Mouse (Mus musculus): ENCODE data around the gene Ms4a2. TPM values are rescaled to one million over a fixed set of nuclear protein-coding genes. Genes with fewer than 3 reads are reported as not detected.

Ms4a2 gene
- polyA plus RNA-seq (2014; fragmentation: Nextera tagmentation; extraction: Ambion mirVana) = 0.94 and 1.6 TPM in 2 replicates

GRCm38 (mm10) chr19:11623551-11623950 is at the start of gene Ms4a2:
Gene Ms4a2 (minus strand): TSS chr19:11623719.
- ATAC-seq (ENCODE audit: low read depth) = no peak
- Histone ChIP-seq H3K4me1 (ENCODE audit: control insufficient read depth, insufficient read depth, low read length) (no peaks in the 10 kb centered on the region), H3K27me3 (replicated peaks; ENCODE audit: control insufficient read depth, insufficient read depth, low read length) (no peaks in the 10 kb centered on the region), H3K4me2 (ENCODE audit: low read depth, low read length) (no peak within 1 kb of the TSS), H3K9me3 (ENCODE audit: control insufficient read depth, low read length) (no peaks in the 10 kb centered on the region), H3K36me3 (ENCODE audit: control insufficient read depth, insufficient read depth, low read length) (no peaks in the 10 kb centered on the region), H3K27ac (replicated peaks; ENCODE audit: low read depth, low read length) (no peak within 1 kb of the TSS), H3K4me3 (ENCODE audit: low read depth, low read length) (no peak within 1 kb of the TSS), H3K9ac (ENCODE audit: low read depth, low read length) (no peak within 1 kb of the TSS)
- WGBS = 86% methylated on average over 2 of the region's 2 CpGs
- no peak for DNase-seq (ENCODE audit: low spot score)

DNA sequence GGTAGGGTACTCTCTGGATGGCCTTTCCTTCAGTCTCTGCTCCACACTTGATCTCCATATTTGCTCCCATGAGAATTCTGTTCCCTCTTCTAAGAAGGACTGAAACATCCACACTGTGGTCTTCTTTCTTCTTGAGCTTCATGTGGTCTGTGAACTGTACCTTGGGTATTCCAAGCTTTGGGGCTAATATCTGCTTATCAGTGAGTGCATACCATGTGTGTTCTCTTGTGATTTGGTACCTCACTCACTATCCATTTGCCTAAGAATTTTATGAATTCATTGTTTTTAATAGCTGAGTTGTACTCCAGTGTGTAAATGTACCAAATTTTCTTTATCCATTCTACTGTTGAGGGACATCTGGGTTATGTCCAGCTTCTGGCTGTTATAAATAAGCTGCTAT is 38.0 kb upstream of the Ms4a2 start:
- no peak overlapping the region for H3K27ac ChIP-seq (replicated peaks; ENCODE audit: low read depth, low read length)
- H3K4me1 ChIP-seq (ENCODE audit: control insufficient read depth, insufficient read depth, low read length) = no peaks in the 10 kb centered on the region
- H3K4me3 ChIP-seq (ENCODE audit: low read depth, low read length) = no peak overlapping the region
- H3K9ac ChIP-seq (ENCODE audit: low read depth, low read length) = no peak overlapping the region
- no peaks in the 10 kb centered on the region for H3K9me3 ChIP-seq (ENCODE audit: control insufficient read depth, low read length)
- H3K27me3 ChIP-seq (replicated peaks; ENCODE audit: control insufficient read depth, insufficient read depth, low read length) = no peaks in the 10 kb centered on the region
- DNase-seq (ENCODE audit: low spot score) (no peak), ATAC-seq (ENCODE audit: low read depth) (no peak)
- H3K36me3 ChIP-seq (ENCODE audit: control insufficient read depth, insufficient read depth, low read length) = no peaks in the 10 kb centered on the region
- H3K4me2 ChIP-seq (ENCODE audit: low read depth, low read length) = no peak overlapping the region

DNA sequence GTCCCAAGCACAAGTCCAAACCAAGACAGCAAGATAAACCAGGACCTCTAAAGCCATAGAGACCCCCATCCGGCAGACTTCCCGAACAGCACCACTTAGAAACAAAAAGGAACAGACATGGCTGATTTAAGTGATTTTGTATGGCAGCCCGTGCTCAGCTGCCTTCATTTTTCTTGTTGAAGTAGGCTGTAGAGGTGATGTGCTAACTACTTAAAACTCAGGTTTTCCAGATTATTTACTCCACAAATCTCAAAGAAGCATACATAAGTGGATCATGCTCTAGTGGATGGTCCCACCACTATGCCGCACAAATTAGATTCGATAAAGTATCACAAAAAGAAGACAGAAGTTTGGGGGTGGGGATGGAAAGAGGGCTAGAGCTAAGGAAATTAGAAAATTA is 36.9 kb upstream of the Ms4a2 start, which contains the start of gene Oosp2:
Gene Oosp2 (minus strand): TSS at position 101 of the 400 bp plus-strand sequence.
- Histone ChIP-seq H3K9ac (ENCODE audit: low read depth, low read length) (no peak within 1 kb of the TSS), H3K27ac (replicated peaks; ENCODE audit: low read depth, low read length) (no peak within 1 kb of the TSS), H3K4me3 (ENCODE audit: low read depth, low read length) (no peak within 1 kb of the TSS), H3K4me2 (ENCODE audit: low read depth, low read length) (no peak within 1 kb of the TSS), H3K36me3 (ENCODE audit: control insufficient read depth, insufficient read depth, low read length) (no peaks in the 10 kb centered on the region), H3K4me1 (ENCODE audit: control insufficient read depth, insufficient read depth, low read length) (no peaks in the 10 kb centered on the region), H3K9me3 (ENCODE audit: control insufficient read depth, low read length) (no peaks in the 10 kb centered on the region), H3K27me3 (replicated peaks; ENCODE audit: control insufficient read depth, insufficient read depth, low read length) (no peaks in the 10 kb centered on the region)
- DNase-seq (ENCODE audit: low spot score) (no peak), ATAC-seq (ENCODE audit: low read depth) (no peak)
- 85% methylated on average over 5 of the region's 5 CpGs for WGBS

DNA sequence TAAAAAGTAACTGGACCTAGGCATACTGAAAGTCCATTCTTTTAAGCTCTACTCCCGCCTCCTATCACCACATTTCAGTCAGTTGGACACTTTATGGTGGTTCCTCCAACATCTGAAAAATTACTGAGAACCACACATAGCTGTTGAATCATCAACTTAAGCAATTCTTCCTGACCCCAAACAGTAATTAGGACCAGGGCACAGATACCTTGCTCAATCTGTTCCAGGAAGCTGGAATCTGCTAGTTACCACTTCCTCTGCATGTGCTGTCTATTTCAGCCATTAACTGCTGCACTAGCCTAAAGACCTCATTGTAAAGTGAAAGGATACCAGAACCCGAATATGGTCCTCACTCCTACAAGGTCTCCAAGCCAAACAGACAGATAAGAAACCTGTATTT is 35.6 kb upstream of the Ms4a2 start:
- no peaks in the 10 kb centered on the region for H3K27me3 ChIP-seq (replicated peaks; ENCODE audit: control insufficient read depth, insufficient read depth, low read length)
- no peak overlapping the region for H3K4me3 ChIP-seq (ENCODE audit: low read depth, low read length)
- no peaks in the 10 kb centered on the region for H3K36me3 ChIP-seq (ENCODE audit: control insufficient read depth, insufficient read depth, low read length)
- no peaks in the 10 kb centered on the region for H3K9me3 ChIP-seq (ENCODE audit: control insufficient read depth, low read length)
- no peak for DNase-seq (ENCODE audit: low spot score)
- no peak overlapping the region for H3K27ac ChIP-seq (replicated peaks; ENCODE audit: low read depth, low read length)
- WGBS = 57% methylated on average over 2 of the region's 2 CpGs
- ATAC-seq (ENCODE audit: low read depth) = no peak
- H3K4me2 ChIP-seq (ENCODE audit: low read depth, low read length) = no peak overlapping the region
- H3K4me1 ChIP-seq (ENCODE audit: control insufficient read depth, insufficient read depth, low read length) = no peaks in the 10 kb centered on the region
- H3K9ac ChIP-seq (ENCODE audit: low read depth, low read length) = no peak overlapping the region

- Histone ChIP-seq H3K9me3 (ENCODE audit: control insufficient read depth, low read length) (no peaks in the 10 kb centered on the region), H3K27ac (replicated peaks; ENCODE audit: low read depth, low read length) (no peak overlapping the region), H3K36me3 (ENCODE audit: control insufficient read depth, insufficient read depth, low read length) (no peaks in the 10 kb centered on the region), H3K4me3 (ENCODE audit: low read depth, low read length) (no peak overlapping the region), H3K4me2 (ENCODE audit: low read depth, low read length) (no peak overlapping the region), H3K9ac (ENCODE audit: low read depth, low read length) (no peak overlapping the region), H3K27me3 (replicated peaks; ENCODE audit: control insufficient read depth, insufficient read depth, low read length) (no peaks in the 10 kb centered on the region), H3K4me1 (ENCODE audit: control insufficient read depth, insufficient read depth, low read length) (no peaks in the 10 kb centered on the region)
- 75% methylated on average over 4 of the region's 4 CpGs for WGBS
- no peak for ATAC-seq (ENCODE audit: low read depth)
- no peak for DNase-seq (ENCODE audit: low spot score)
Observed at GRCm38 (mm10) chr19:11649564-11649963, 26.0 kb upstream of the Ms4a2 start.

DNA sequence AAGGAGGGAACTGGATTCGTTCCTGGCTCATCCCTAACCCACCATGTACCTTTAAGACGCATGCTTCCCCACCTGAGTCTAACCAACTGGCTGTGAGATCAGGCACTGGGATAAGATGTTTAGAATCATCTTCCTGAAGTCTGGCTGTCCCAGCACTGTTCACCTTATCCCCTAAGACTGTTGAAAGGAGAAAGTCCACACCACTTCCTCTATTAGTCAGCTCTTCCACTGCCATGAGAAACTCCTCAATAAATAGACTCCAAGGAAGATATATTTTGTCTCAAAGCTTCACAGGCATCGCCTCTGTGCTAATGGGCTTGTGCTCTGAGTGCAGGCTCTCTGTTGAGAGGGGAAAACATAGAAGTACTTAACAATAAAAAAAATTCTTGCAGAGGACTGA is 22.6 kb upstream of the Ms4a2 start:
- Histone ChIP-seq H3K9ac (ENCODE audit: low read depth, low read length) (no peak overlapping the region), H3K9me3 (ENCODE audit: control insufficient read depth, low read length) (no peaks in the 10 kb centered on the region), H3K27me3 (replicated peaks; ENCODE audit: control insufficient read depth, insufficient read depth, low read length) (no peaks in the 10 kb centered on the region), H3K27ac (replicated peaks; ENCODE audit: low read depth, low read length) (no peak overlapping the region), H3K4me3 (ENCODE audit: low read depth, low read length) (no peak overlapping the region), H3K4me2 (ENCODE audit: low read depth, low read length) (no peak overlapping the region), H3K36me3 (ENCODE audit: control insufficient read depth, insufficient read depth, low read length) (no peaks in the 10 kb centered on the region), H3K4me1 (ENCODE audit: control insufficient read depth, insufficient read depth, low read length) (no peaks in the 10 kb centered on the region)
- DNase-seq (ENCODE audit: low spot score) (no peak), ATAC-seq (ENCODE audit: low read depth) (no peak)
- 79% methylated on average over 3 of the region's 3 CpGs for WGBS

GRCm38 (mm10) chr19:11640732-11641131 is 17.2 kb upstream of the Ms4a2 start, which contains the start of gene Ms4a3:
Gene Ms4a3 (minus strand): TSS chr19:11640851.
- no peak for ATAC-seq (ENCODE audit: low read depth)
- no peak for DNase-seq (ENCODE audit: low spot score)
- H3K9me3 ChIP-seq (ENCODE audit: control insufficient read depth, low read length) = no peaks in the 10 kb centered on the region
- no peak within 1 kb of the TSS for H3K9ac ChIP-seq (ENCODE audit: low read depth, low read length)
- no peaks in the 10 kb centered on the region for H3K27me3 ChIP-seq (replicated peaks; ENCODE audit: control insufficient read depth, insufficient read depth, low read length)
- H3K4me1 ChIP-seq (ENCODE audit: control insufficient read depth, insufficient read depth, low read length) = no peaks in the 10 kb centered on the region
- no peak within 1 kb of the TSS for H3K4me2 ChIP-seq (ENCODE audit: low read depth, low read length)
- no peak within 1 kb of the TSS for H3K4me3 ChIP-seq (ENCODE audit: low read depth, low read length)
- 62% methylated on average over 1 of the region's 1 CpGs for WGBS
- H3K36me3 ChIP-seq (ENCODE audit: control insufficient read depth, insufficient read depth, low read length) = no peaks in the 10 kb centered on the region
- H3K27ac ChIP-seq (replicated peaks; ENCODE audit: low read depth, low read length) = no peak within 1 kb of the TSS

- Histone ChIP-seq H3K4me3 (ENCODE audit: low read depth, low read length) (no peak overlapping the region), H3K9me3 (ENCODE audit: control insufficient read depth, low read length) (no peaks in the 10 kb centered on the region), H3K9ac (ENCODE audit: low read depth, low read length) (no peak overlapping the region), H3K27me3 (replicated peaks; ENCODE audit: control insufficient read depth, insufficient read depth, low read length) (no peaks in the 10 kb centered on the region), H3K4me2 (ENCODE audit: low read depth, low read length) (no peak overlapping the region), H3K27ac (replicated peaks; ENCODE audit: low read depth, low read length) (no peak overlapping the region), H3K4me1 (ENCODE audit: control insufficient read depth, insufficient read depth, low read length) (no peaks in the 10 kb centered on the region), H3K36me3 (ENCODE audit: control insufficient read depth, insufficient read depth, low read length) (no peaks in the 10 kb centered on the region)
- DNase-seq (ENCODE audit: low spot score) (no peak), ATAC-seq (ENCODE audit: low read depth) (no peak)
- 67% methylated on average over 4 of the region's 4 CpGs for WGBS
Observed at GRCm38 (mm10) chr19:11639038-11639437, 15.5 kb upstream of the Ms4a2 start.

- 88% methylated on average over 5 of the region's 5 CpGs for WGBS
- no peak for DNase-seq (ENCODE audit: low spot score)
- ATAC-seq (ENCODE audit: low read depth) = no peak
- Histone ChIP-seq H3K4me3 (ENCODE audit: low read depth, low read length) (no peak overlapping the region), H3K4me1 (ENCODE audit: control insufficient read depth, insufficient read depth, low read length) (no peaks in the 10 kb centered on the region), H3K36me3 (ENCODE audit: control insufficient read depth, insufficient read depth, low read length) (no peaks in the 10 kb centered on the region), H3K9ac (ENCODE audit: low read depth, low read length) (no peak overlapping the region), H3K27me3 (replicated peaks; ENCODE audit: control insufficient read depth, insufficient read depth, low read length) (no peaks in the 10 kb centered on the region), H3K9me3 (ENCODE audit: control insufficient read depth, low read length) (no peaks in the 10 kb centered on the region), H3K27ac (replicated peaks; ENCODE audit: low read depth, low read length) (no peak overlapping the region), H3K4me2 (ENCODE audit: low read depth, low read length) (no peak overlapping the region)
Observed at GRCm38 (mm10) chr19:11635572-11635971, 12.1 kb upstream of the Ms4a2 start.

Data from embryonic facial prominence, embryonic 14.5 days (tissue).